Mouse (Mus musculus) erythroblast, embryonic 14.5 days (primary cell): ENCODE results near the gene Kcnh2.

ENCODE experiments used
- GATA1 ChIP-seq: IDR thresholded peaks from 2 replicates; pipeline ENCODE4 v1.6.1; 2012; ENCODE audit warnings: low read length, inconsistent platforms, mixed read lengths
- TAL1 ChIP-seq: IDR thresholded peaks from 3 replicates; pipeline ENCODE4 v1.6.1; 2012; ENCODE audit warnings: low read length, inconsistent platforms, mixed read lengths

DNA sequence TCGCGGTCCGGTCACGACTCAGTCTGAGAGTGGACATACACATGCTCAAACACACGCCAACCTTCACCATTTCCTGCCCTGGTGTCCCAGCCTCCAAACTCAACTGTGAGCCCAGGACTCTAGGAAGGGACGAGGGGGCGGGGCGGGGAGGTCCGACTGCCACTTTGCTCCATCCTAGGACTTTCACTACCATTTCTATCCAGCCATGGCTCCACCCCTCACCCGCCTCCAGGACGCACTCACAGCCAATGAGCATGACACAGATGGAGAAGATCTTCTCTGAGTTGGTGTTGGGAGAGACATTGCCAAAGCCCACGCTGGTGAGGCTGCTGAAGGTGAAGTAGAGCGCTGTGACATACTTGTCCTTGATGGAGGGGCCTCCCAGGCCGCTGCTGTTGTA lies 26.2 kb downstream of the Kcnh2 start:
- no peak for TF ChIP-seq TAL1
- TF ChIP-seq GATA1: no peak
